Comparison of ENCODE assay signal across 8 mouse cellular contexts in the genomic region with DNA sequence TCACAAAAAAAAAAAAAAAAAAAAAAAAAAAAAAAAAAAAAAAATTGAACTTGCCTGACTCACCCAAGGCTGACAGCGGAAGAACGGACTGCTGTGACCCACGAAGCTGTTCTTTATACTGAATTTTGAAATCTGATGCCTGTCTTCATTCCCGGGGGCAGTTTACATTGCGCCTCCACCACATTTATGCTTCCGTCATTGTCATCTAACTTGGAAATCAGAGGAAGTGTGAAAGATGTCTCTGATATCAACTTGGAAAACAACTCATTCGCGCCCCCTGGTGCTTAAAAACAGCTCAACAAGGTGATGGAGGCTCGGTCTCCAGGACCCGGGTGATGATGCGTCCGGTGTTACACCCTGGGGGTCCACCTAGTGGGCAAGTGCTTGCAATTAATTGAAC. TPM values are rescaled to one million over a fixed set of nuclear protein-coding genes. Genes with fewer than 3 reads are reported as not detected.
DNase-seq lines count a peak whose midpoint lies in the region; ATAC-seq and TF ChIP-seq lines count a peak whose summit lies in the region.

No protein-coding gene starts in this region.

- no peak overlapping the region for H3K4me3 ChIP-seq in E14TG2a.4 (replicated peaks; ENCODE audit: low read length)
- H3K4me3 ChIP-seq in forebrain, postnatal 0 days (ENCODE audit: low read depth, low read length): no peak overlapping the region; the same call in 1 of the 2 replicates
- H3K4me3 ChIP-seq in hindbrain, embryonic 10.5 days: peak overlapping the region; percentile 32; the same call in 1 of the 2 replicates
- H3K4me3 ChIP-seq in lung, embryonic 16.5 days (ENCODE audit: low read length): peak overlapping the region; percentile 33

- no peak overlapping the region for H3K27ac ChIP-seq in forebrain, postnatal 0 days (ENCODE audit: low read depth, low read length)
- H3K27ac ChIP-seq in hindbrain, embryonic 10.5 days: no peak overlapping the region
- no peak overlapping the region for H3K27ac ChIP-seq in lung, embryonic 16.5 days (ENCODE audit: low read length)

- peak overlapping the region; percentile 99 for H3K4me2 ChIP-seq in forebrain, postnatal 0 days (ENCODE audit: low read depth)
- H3K4me2 ChIP-seq in lung, embryonic 16.5 days (ENCODE audit: low read depth, low read length): peak overlapping the region; percentile 100

- peaks cover 27% of the 10 kb centered on the region for H3K4me1 ChIP-seq in E14TG2a.4 (replicated peaks; ENCODE audit: low read depth, low read length)
- H3K4me1 ChIP-seq in forebrain, postnatal 0 days (ENCODE audit: insufficient read depth): peaks cover 3% of the 10 kb centered on the region; the same call in 1 of the 2 replicates
- H3K4me1 ChIP-seq in hindbrain, embryonic 10.5 days (replicated peaks): peaks cover 31% of the 10 kb centered on the region
- peaks cover 15% of the 10 kb centered on the region for H3K4me1 ChIP-seq in lung, embryonic 16.5 days (replicated peaks; ENCODE audit: control insufficient read depth, insufficient read depth, low read length)

- peak; percentile 76 for TF ChIP-seq CTCF in E14TG2a.4 (conservative IDR thresholded peaks at IDR 0.05; ENCODE audit: low read length)
- TF ChIP-seq CTCF in forebrain, postnatal 0 days (IDR thresholded peaks at IDR 0.05; ENCODE audit: low read depth): peak; percentile 86

- peak; percentile 64 for DNase-seq in c-Kit-positive CD71-positive TER-119-positive erythroid progenitor cells, embryonic 14.5 days (ENCODE audit: low spot score)
- DNase-seq in forebrain, postnatal 0 days: peak; percentile 94
- peak; percentile 91 for DNase-seq in hindbrain, embryonic 10.5 days (ENCODE audit: low spot score)
- DNase-seq in layer of hippocampus, adult 9-11 months: peak; percentile 86
- peak; percentile 65 for DNase-seq in ovary, adult 18-20 months (ENCODE audit: low spot score)
- DNase-seq in thymus, postnatal 10 days (ENCODE audit: low spot score in 2 of 2): peak; percentile 76 to 88

- H3K36me3 ChIP-seq in E14TG2a.4 (ENCODE audit: insufficient read depth, low read length): no peaks in the 10 kb centered on the region
- no peaks in the 10 kb centered on the region for H3K36me3 ChIP-seq in forebrain, postnatal 0 days (ENCODE audit: insufficient read depth)
- H3K36me3 ChIP-seq in hindbrain, embryonic 10.5 days: no peaks in the 10 kb centered on the region
- no peaks in the 10 kb centered on the region for H3K36me3 ChIP-seq in lung, embryonic 16.5 days (ENCODE audit: control insufficient read depth, insufficient read depth, low read length)

- peaks cover 61% of the 10 kb centered on the region for H3K27me3 ChIP-seq in E14TG2a.4 (ENCODE audit: insufficient read depth, low read length)
- no peaks in the 10 kb centered on the region for H3K27me3 ChIP-seq in forebrain, postnatal 0 days (ENCODE audit: insufficient read depth, low read length)
- peaks cover 27% of the 10 kb centered on the region for H3K27me3 ChIP-seq in hindbrain, embryonic 10.5 days (ENCODE audit: insufficient read depth, poor library complexity, severe bottlenecking)
- H3K27me3 ChIP-seq in lung, embryonic 16.5 days (ENCODE audit: control insufficient read depth, insufficient read depth, low read depth, low read length): no peaks in the 10 kb centered on the region

- no peak overlapping the region for H3K9ac ChIP-seq in forebrain, postnatal 0 days
- no peak overlapping the region for H3K9ac ChIP-seq in lung, embryonic 16.5 days (ENCODE audit: low read length)

- under 1% methylated on average over 12 of the region's 12 CpGs for WGBS in forebrain, postnatal 0 days
- WGBS in hindbrain, embryonic 10.5 days: under 1% methylated on average over 12 of the region's 12 CpGs
- under 1% methylated on average over 12 of the region's 12 CpGs for WGBS in lung, embryonic 16.5 days

- no peaks in the 10 kb centered on the region for H3K9me3 ChIP-seq in E14TG2a.4 (ENCODE audit: low read length)
- no peaks in the 10 kb centered on the region for H3K9me3 ChIP-seq in forebrain, postnatal 0 days (ENCODE audit: low read length)
- H3K9me3 ChIP-seq in hindbrain, embryonic 10.5 days: no peaks in the 10 kb centered on the region
- H3K9me3 ChIP-seq in lung, embryonic 16.5 days (ENCODE audit: control insufficient read depth, low read length): no peaks in the 10 kb centered on the region

- no peak for ATAC-seq in forebrain, postnatal 0 days
- ATAC-seq in lung, embryonic 16.5 days (ENCODE audit: low read depth): no peak

RNA-seq across cellular contexts. Expression of a gene that starts 1.8 kb away (rescaled TPM):
- 20.8 and 29.3 TPM in 2 replicates for total RNA-seq in forebrain, postnatal 0 days (2014; rRNA removed)
- polyA plus RNA-seq in forebrain, postnatal 0 days (2015; fragmentation: Nextera tagmentation; extraction: Ambion mirVana): 36.8 and 37.7 TPM in 2 replicates
- 21.9 and 25.9 TPM in 2 replicates for polyA plus RNA-seq in hindbrain, embryonic 10.5 days (2016; fragmentation: Nextera tagmentation; extraction: Ambion mirVana)
- 19.9 and 20.8 TPM in 2 replicates for polyA plus RNA-seq in lung, embryonic 16.5 days (2015; fragmentation: Nextera tagmentation; extraction: Ambion mirVana)

RNA-seq across cellular contexts. Expression of a gene that starts 53.2 kb away (rescaled TPM):
- total RNA-seq in forebrain, postnatal 0 days (2014; rRNA removed): 50.3 and 56.2 TPM in 2 replicates
- 55.3 and 58.7 TPM in 2 replicates for polyA plus RNA-seq in forebrain, postnatal 0 days (2015; fragmentation: Nextera tagmentation; extraction: Ambion mirVana)
- 38.3 and 44.5 TPM in 2 replicates for polyA plus RNA-seq in hindbrain, embryonic 10.5 days (2016; fragmentation: Nextera tagmentation; extraction: Ambion mirVana)
- 44.6 TPM in 2 replicates for polyA plus RNA-seq in lung, embryonic 16.5 days (2015; fragmentation: Nextera tagmentation; extraction: Ambion mirVana)

Comparison
In these comparisons a context has a peak if more than half of its experiments do, and no peak if none do; other contexts are left out.
1. H3K4me3 ChIP-seq: peak in hindbrain, embryonic 10.5 days (single experiment) and lung, embryonic 16.5 days (single experiment); none in E14TG2a.4 (single experiment) and forebrain, postnatal 0 days (single experiment).
2. Peak in every context shown above with its lines, with median percentiles within 50 percentile points of each other: DNase-seq.